Mouse (Mus musculus): ENCODE measurements around the gene Fam104a. TPM values are rescaled to one million over a fixed set of nuclear protein-coding genes. Genes with fewer than 3 reads are reported as not detected.
A peak's percentile ranks its signal among the peaks of the same experiment; 100 is the strongest.

Fam104a gene
- total and polyA plus RNA-seq, 3 experiments, result 14.6 to 57.0 (median 35.3) TPM

GRCm38 (mm10) chr11:113645181-113645580 is 38.8 kb downstream of the Fam104a start:
- Histone ChIP-seq H3K4me1 (ENCODE audit: control insufficient read depth in 1 of 2, insufficient read depth in 2 of 2) (peaks cover 3 to 14% of the 10 kb centered on the region in 2 experiments; a peak in 3 of 4 replicates), H3K4me3 (replicated peaks in 1 of 3; ENCODE audit: low read depth in 2 of 3, low read length in 2 of 3, poor library complexity in 1 of 3) (no peak overlapping the region), H3K36me3 (replicated peaks in 1 of 2; ENCODE audit: control insufficient read depth in 1 of 2, insufficient read depth in 1 of 2, low read length in 1 of 2) (no peaks in the 10 kb centered on the region), H3K79me2 (replicated peaks; ENCODE audit: control insufficient read depth, extremely low read depth, insufficient read depth, poor library complexity, severe bottlenecking) (no peaks in the 10 kb centered on the region), H3K27me3 (replicated peaks) (peaks cover 2% of the 10 kb centered on the region), H3K4me2 (ENCODE audit: insufficient read depth, low read depth, poor library complexity, severe bottlenecking) (no peak overlapping the region), H3K9me3 (replicated peaks; ENCODE audit: low read length) (peaks cover 4% of the 10 kb centered on the region), H3K27ac (ENCODE audit: insufficient read depth, low read depth) (no peak overlapping the region), H3K9ac (ENCODE audit: insufficient read depth, low read depth) (no peak overlapping the region)
- DNase-seq (ENCODE audit: extremely low read depth), result no peak
- TF ChIP-seq NELFE (IDR thresholded peaks at IDR 0.05; ENCODE audit: low read depth, low read length) (no peak), ELF1 (IDR thresholded peaks at IDR 0.05; ENCODE audit: low read depth, low read length) (no peak), KAT2A (IDR thresholded peaks at IDR 0.05; ENCODE audit: insufficient replicate concordance, low read length) (no peak), EP300 (IDR thresholded peaks at IDR 0.05; ENCODE audit: low read length) (no peak), BHLHE40 (IDR thresholded peaks at IDR 0.05; ENCODE audit: low read depth, low read length) (no peak), RAD21 (IDR thresholded peaks at IDR 0.05; ENCODE audit: low read depth, low read length) (no peak), MAX (IDR thresholded peaks at IDR 0.05; ENCODE audit: low read length) (no peak), CTCF (conservative IDR thresholded peaks at IDR 0.05 in 1 of 2, IDR thresholded peaks at IDR 0.05 in 1 of 2; ENCODE audit: low read depth in 2 of 2, low read length in 2 of 2) (peak in 1 of 2 experiments; percentile 36; a peak in 2 of 4 replicates), MYC (IDR thresholded peaks at IDR 0.05; ENCODE audit: low read depth, low read length) (no peak)
- in situ Hi-C loops (cut with MboI; ENCODE audit: low pct_ligation_motif_present, low pct_unique_long_range_greater_than_20kb, low sequenced_read_pairs), result no loop called here
- dilution Hi-C loops (cut with MboI; ENCODE audit: extremely low pct_ligation_motif_present, extremely low pct_unique_long_range_greater_than_20kb, low sequenced_read_pairs), result no loop called here

DNA sequence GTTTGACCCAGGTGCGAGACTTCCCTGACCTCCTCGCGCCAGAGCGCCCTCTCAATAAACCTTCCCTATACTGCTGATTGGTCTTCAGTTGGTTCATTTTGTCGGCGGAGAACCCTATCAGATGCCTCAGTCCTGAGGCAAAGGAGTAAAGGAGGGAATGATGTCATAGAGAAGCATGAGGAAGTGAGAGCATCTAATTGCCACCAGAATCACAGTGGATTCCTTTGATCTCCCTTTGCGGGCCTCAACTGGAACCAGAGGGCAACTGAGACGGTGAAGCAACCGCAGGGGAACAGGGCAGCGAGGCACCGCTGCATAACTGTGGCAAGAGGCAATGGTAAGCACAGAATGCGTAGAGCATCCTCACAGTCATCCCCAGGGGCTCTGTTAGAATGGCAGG is 45.3 kb downstream of the Fam104a start:
- Histone ChIP-seq H3K27ac (ENCODE audit: insufficient read depth, low read depth) (no peak overlapping the region), H3K4me3 (replicated peaks in 1 of 3; ENCODE audit: low read depth in 2 of 3, low read length in 2 of 3, poor library complexity in 1 of 3) (no peak overlapping the region), H3K4me1 (ENCODE audit: control insufficient read depth in 1 of 2, insufficient read depth in 2 of 2) (peaks cover 4% of the 10 kb centered on the region in 2 experiments; a peak in 2 of 4 replicates), H3K36me3 (replicated peaks in 1 of 2; ENCODE audit: control insufficient read depth in 1 of 2, insufficient read depth in 1 of 2, low read length in 1 of 2) (no peaks in the 10 kb centered on the region), H3K4me2 (ENCODE audit: insufficient read depth, low read depth, poor library complexity, severe bottlenecking) (no peak overlapping the region), H3K79me2 (replicated peaks; ENCODE audit: control insufficient read depth, extremely low read depth, insufficient read depth, poor library complexity, severe bottlenecking) (no peaks in the 10 kb centered on the region), H3K27me3 (replicated peaks) (peaks cover 15% of the 10 kb centered on the region), H3K9ac (ENCODE audit: insufficient read depth, low read depth) (no peak overlapping the region), H3K9me3 (replicated peaks; ENCODE audit: low read length) (peaks cover 4% of the 10 kb centered on the region)
- TF ChIP-seq CTCF (conservative IDR thresholded peaks at IDR 0.05 in 1 of 2, IDR thresholded peaks at IDR 0.05 in 1 of 2; ENCODE audit: low read depth in 2 of 2, low read length in 2 of 2) (no peak), MAZ (IDR thresholded peaks at IDR 0.05; ENCODE audit: low read depth, low read length) (no peak), POLR2A (IDR thresholded peaks at IDR 0.05; ENCODE audit: low read depth, low read length) (no peak), HCFC1 (IDR thresholded peaks at IDR 0.05; ENCODE audit: low read depth, low read length) (no peak), POLR2AphosphoS2 (IDR thresholded peaks at IDR 0.05; ENCODE audit: low read depth, low read length) (no peak), CHD2 (IDR thresholded peaks at IDR 0.05; ENCODE audit: low read length) (no peak), E2F4 (IDR thresholded peaks at IDR 0.05; ENCODE audit: insufficient replicate concordance, low read depth, low read length) (no peak), NRF1 (IDR thresholded peaks at IDR 0.05; ENCODE audit: low read depth, low read length) (no peak), UBTF (IDR thresholded peaks at IDR 0.05; ENCODE audit: low read depth, low read length) (no peak), USF2 (conservative IDR thresholded peaks at IDR 0.05; ENCODE audit: low read depth, low read length) (no peak), BHLHE40 (IDR thresholded peaks at IDR 0.05; ENCODE audit: low read depth, low read length) (no peak), GABPA (IDR thresholded peaks at IDR 0.05; ENCODE audit: insufficient replicate concordance, low read depth, low read length) (no peak), EP300 (IDR thresholded peaks at IDR 0.05; ENCODE audit: low read length) (peak; percentile 33; the same call in 1 of the 2 replicates), JUND (conservative IDR thresholded peaks at IDR 0.05; ENCODE audit: low read depth, low read length) (peak; percentile 53), TBP (conservative IDR thresholded peaks at IDR 0.05; ENCODE audit: low read depth, low read length) (no peak), JUN (IDR thresholded peaks at IDR 0.05; ENCODE audit: insufficient read depth, low read depth, low read length) (peak; percentile 49; the same call in 1 of the 2 replicates), TCF12 (IDR thresholded peaks at IDR 0.05; ENCODE audit: low read depth, low read length) (no peak), IRF4 (IDR thresholded peaks at IDR 0.05; ENCODE audit: low read depth, low read length) (peak; percentile 39; the same call in 1 of the 2 replicates), RCOR1 (conservative IDR thresholded peaks at IDR 0.05; ENCODE audit: low read depth, low read length) (no peak), USF1 (IDR thresholded peaks at IDR 0.05; ENCODE audit: low read depth, low read length) (no peak), ZNF384 (IDR thresholded peaks at IDR 0.05; ENCODE audit: low read depth, low read length) (no peak), PAX5 (IDR thresholded peaks at IDR 0.05; ENCODE audit: low read length) (no peak)
- in situ Hi-C loops (cut with MboI; ENCODE audit: low pct_ligation_motif_present, low pct_unique_long_range_greater_than_20kb, low sequenced_read_pairs), result loop anchor here (5.0 kb wide), 1 partner anchor 461 kb away; no protein-coding TSS in a partner anchor
- dilution Hi-C loops (cut with MboI; ENCODE audit: extremely low pct_ligation_motif_present, extremely low pct_unique_long_range_greater_than_20kb, low sequenced_read_pairs), result no loop called here
- DNase-seq (ENCODE audit: extremely low read depth), result no peak
